Mouse (Mus musculus) embryonic facial prominence, embryonic 12.5 days (tissue): ENCODE results near the gene Fam217a. TPM values are rescaled to one million over a fixed set of nuclear protein-coding genes. Genes with fewer than 3 reads are reported as not detected.
"Not testable (repeated sequence)": the region's sequence is repeated elsewhere in the genome, so short reads cannot be mapped to it uniquely, and the experiment has no call there.

Experiments
- ATAC-seq: fragments of 200-750 bp; cut with Nextera tagmentation; 2 replicates; pipeline ENCODE4 v1.8.0; 2017; ENCODE audit not compliant: insufficient number of reproducible peaks, insufficient read depth, low FRiP score, low TSS enrichment
- H3K27ac ChIP-seq: fragments of 300-500 bp; sonication (generic); 2 replicates; pipeline ENCODE4 v1.5.1; 2016; ENCODE audit warnings: mild to moderate bottlenecking
- H3K27me3 ChIP-seq: fragments of 300-500 bp; sonication (generic); 2 replicates; pipeline ENCODE4 v1.6.1; 2016; ENCODE audit warnings: mild to moderate bottlenecking, moderate library complexity
- H3K36me3 ChIP-seq: fragments of 300-500 bp; sonication (generic); 2 replicates; pipeline ENCODE4 v1.6.1; 2016; ENCODE audit warnings: mild to moderate bottlenecking
- H3K4me1 ChIP-seq: fragments of 300-500 bp; sonication (generic); 2 replicates; pipeline ENCODE4 v1.6.1; 2016
- H3K4me2 ChIP-seq: fragments of 300-500 bp; sonication (generic); replicated peaks from 2 replicates; pipeline ENCODE4 v1.6.1; 2016; ENCODE audit warnings: mild to moderate bottlenecking, moderate library complexity
- H3K4me3 ChIP-seq: fragments of 300-500 bp; sonication (generic); 2 replicates; pipeline ENCODE4 v1.5.1; 2016; ENCODE audit warnings: mild to moderate bottlenecking
- H3K9ac ChIP-seq: fragments of 300-500 bp; sonication (generic); 2 replicates; pipeline ENCODE4 v1.6.1; 2016; ENCODE audit warnings: mild to moderate bottlenecking, moderate library complexity
- H3K9me3 ChIP-seq: fragments of 300-500 bp; sonication (generic); 2 replicates; pipeline ENCODE4 v1.6.1; 2016; ENCODE audit warnings: mild to moderate bottlenecking, moderate library complexity
- WGBS: fragments of 180-500 bp; shearing (Covaris S2); methylation state at CpG from one replicate; pipeline ENCODE4 v1.1.7; 2016; 5-methylcytosine and 5-hydroxymethylcytosine counted together
- polyA plus RNA-seq: library from polyadenylated mRNA; unstranded; fragments of >200 nt; fragmentation: Nextera tagmentation; extraction: Ambion mirVana; gene quantifications from 2 replicates; pipeline ENCODE4 v1.2.1, GENCODE M21; 2016

The Fam217a gene
- polyA plus RNA-seq, result 1.2 and 1.5 TPM in 2 replicates

GRCm38 (mm10) chr13:34924210-34924609, at the start of gene Fam217a, which contains the start of gene 4933417A18Rik:
TSS of gene Fam217a (minus strand) at chr13:34924310.
TSS of gene 4933417A18Rik (plus strand) at chr13:34924409.
- Histone ChIP-seq H3K36me3 (no peaks in the 10 kb centered on the region), H3K9me3 (no peaks in the 10 kb centered on the region), H3K4me3 (no peak within 1 kb of the TSS), H3K27ac (no peak within 1 kb of the TSS), H3K4me1 (no peaks in the 10 kb centered on the region), H3K27me3 (no peaks in the 10 kb centered on the region), H3K4me2 (no peak within 1 kb of the TSS), H3K9ac (no peak within 1 kb of the TSS)
- 82% methylated on average over 4 of the region's 4 CpGs for WGBS
- ATAC-seq, result no peak

DNA sequence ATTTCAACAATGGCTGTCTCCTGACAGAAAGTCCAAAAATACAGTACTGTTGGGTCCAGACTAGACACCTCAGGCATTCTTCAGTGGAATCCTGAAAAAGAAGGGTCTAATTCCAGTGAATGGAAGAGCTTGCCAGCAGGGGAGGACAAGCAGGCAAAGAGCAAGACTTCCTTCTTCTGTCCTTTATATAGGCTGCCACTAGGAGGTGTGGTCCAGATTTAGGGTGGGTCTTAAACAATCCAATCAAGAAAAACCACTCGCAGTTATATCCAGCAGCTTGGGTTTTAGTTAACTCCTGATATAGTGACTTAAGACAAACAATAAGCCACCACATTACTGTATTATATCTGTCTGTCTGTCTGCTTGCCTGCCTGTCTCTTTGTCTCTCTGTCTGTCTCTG, 49.7 kb upstream of the Fam217a start:
- H3K27me3 ChIP-seq, result no peaks in the 10 kb centered on the region
- H3K36me3 ChIP-seq, result peaks cover 17% of the 10 kb centered on the region
- H3K4me1 ChIP-seq, result no peaks in the 10 kb centered on the region
- no peaks in the 10 kb centered on the region for H3K9me3 ChIP-seq
- H3K27ac ChIP-seq, result no peak overlapping the region
- H3K4me3 ChIP-seq, result no peak overlapping the region
- ATAC-seq, result no peak
- 35% methylated on average over 1 of the region's 1 CpGs for WGBS
- no peak overlapping the region for H3K4me2 ChIP-seq
- no peak overlapping the region for H3K9ac ChIP-seq

DNA sequence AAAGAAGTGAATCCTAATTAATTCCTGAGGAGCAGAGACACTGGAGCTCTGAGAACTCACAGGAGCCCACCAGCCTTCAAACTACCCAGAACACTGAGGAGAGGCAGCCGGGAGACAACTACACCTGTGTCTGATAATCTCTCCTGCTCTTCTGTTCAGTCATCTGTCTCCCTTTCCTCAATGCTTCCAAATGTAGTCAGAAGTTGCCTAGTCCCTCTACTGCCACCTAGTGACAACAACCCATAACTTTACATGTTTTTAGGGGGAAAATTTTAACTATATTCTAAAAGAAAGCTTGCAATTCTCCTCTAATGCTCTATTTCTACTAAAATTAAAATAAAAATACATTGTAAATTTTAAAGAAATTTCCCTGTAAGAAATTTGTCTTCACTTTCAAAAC, 49.0 kb upstream of the Fam217a start:
- no peak for ATAC-seq
- 23% methylated on average over 1 of the region's 1 CpGs for WGBS
- peaks cover 12% of the 10 kb centered on the region for H3K36me3 ChIP-seq
- H3K4me2 ChIP-seq, result no peak overlapping the region
- no peaks in the 10 kb centered on the region for H3K27me3 ChIP-seq
- H3K9me3 ChIP-seq, result no peaks in the 10 kb centered on the region
- H3K9ac ChIP-seq, result no peak overlapping the region
- no peak overlapping the region for H3K27ac ChIP-seq
- no peak overlapping the region for H3K4me3 ChIP-seq
- H3K4me1 ChIP-seq, result no peaks in the 10 kb centered on the region

- not testable (repeated sequence) for H3K4me3 ChIP-seq, H3K27ac ChIP-seq, H3K4me2 ChIP-seq, ATAC-seq, H3K9me3 ChIP-seq, H3K9ac ChIP-seq, H3K36me3 ChIP-seq, H3K4me1 ChIP-seq, H3K27me3 ChIP-seq
These were observed 48.3 kb upstream of the Fam217a start for GRCm38 (mm10) chr13:34972456-34972855.

DNA sequence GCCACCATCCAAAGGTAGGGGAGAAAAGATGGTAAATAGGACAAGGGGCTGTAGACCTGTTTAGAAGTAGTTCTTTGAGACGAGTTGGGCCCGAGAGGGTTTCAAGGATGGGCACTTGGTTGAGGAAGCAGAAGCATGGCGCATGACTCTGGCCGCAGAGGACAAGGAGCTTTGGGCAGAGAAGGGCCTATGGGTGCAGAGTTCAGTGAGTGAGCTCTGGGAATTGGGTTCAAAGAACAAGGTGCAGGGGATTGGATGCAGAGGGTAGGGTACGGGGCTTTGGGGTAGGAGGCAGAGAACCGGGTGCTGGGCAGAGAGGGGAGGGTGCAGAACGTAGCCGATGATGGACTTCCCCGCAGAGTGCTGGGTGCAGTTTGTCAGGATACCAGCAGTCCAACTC, 41.5 kb upstream of the Fam217a start:
- H3K27ac ChIP-seq, H3K4me2 ChIP-seq, ATAC-seq, H3K9me3 ChIP-seq, H3K4me1 ChIP-seq, H3K4me3 ChIP-seq, H3K36me3 ChIP-seq, H3K9ac ChIP-seq: not testable (repeated sequence)
- H3K27me3 ChIP-seq, result peaks cover 16% of the 10 kb centered on the region
- 69% methylated on average over 9 of the region's 9 CpGs for WGBS

DNA sequence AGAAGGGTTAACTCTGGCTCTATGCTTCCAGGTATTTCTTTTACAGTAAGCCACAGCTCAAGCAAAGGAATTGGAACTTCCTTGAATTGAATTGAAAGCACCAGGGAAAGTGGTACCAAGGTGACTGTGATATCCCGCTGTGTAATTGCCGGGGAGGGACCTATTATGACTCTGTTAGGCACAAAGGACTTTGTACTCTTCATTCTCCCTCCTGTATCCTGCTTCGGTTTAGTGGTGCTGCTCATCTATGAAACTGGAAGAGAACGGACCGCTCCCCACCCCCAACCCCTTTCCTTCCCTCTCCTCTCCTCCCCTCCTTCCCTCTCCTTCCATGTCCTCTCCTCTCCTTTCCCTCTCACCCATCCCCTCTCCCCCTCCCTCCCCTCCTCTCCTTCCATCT, 40.8 kb upstream of the Fam217a start:
- H3K4me2 ChIP-seq, result peak overlapping the region; percentile 78
- H3K27ac ChIP-seq, result no peak overlapping the region
- no peaks in the 10 kb centered on the region for H3K36me3 ChIP-seq
- ATAC-seq, result no peak
- H3K9ac ChIP-seq, result no peak overlapping the region
- 10% methylated on average over 5 of the region's 5 CpGs for WGBS
- H3K4me1 ChIP-seq, result peaks cover 3% of the 10 kb centered on the region; the same call in 1 of the 2 replicates
- no peaks in the 10 kb centered on the region for H3K9me3 ChIP-seq
- H3K4me3 ChIP-seq, result peak overlapping the region; percentile 45; the same call in 1 of the 2 replicates
- H3K27me3 ChIP-seq, result peaks cover 16% of the 10 kb centered on the region

- H3K9ac ChIP-seq, result no peak overlapping the region
- no peak for ATAC-seq
- 5% methylated on average over 14 of the region's 14 CpGs for WGBS
These were observed 40.3 kb upstream of the Fam217a start for GRCm38 (mm10) chr13:34964419-34964818.

GRCm38 (mm10) chr13:34963511-34964397, 39.6 kb upstream of the Fam217a start, which contains the start of gene Eci3:
TSS of gene Eci3 (minus strand) at chr13:34963810.
- Histone ChIP-seq H3K4me2 (peak within 1 kb of the TSS; percentile 78), H3K36me3 (no peaks in the 10 kb centered on the region), H3K9me3 (no peaks in the 10 kb centered on the region), H3K4me1 (peaks cover 3% of the 10 kb centered on the region; the same call in 1 of the 2 replicates), H3K4me3 (peak within 1 kb of the TSS; percentile 45), H3K27ac (no peak within 1 kb of the TSS), H3K27me3 (peaks cover 16% of the 10 kb centered on the region), H3K9ac (peak within 1 kb of the TSS; percentile 39)
- peak; percentile 87 for ATAC-seq
- WGBS, result 2% methylated on average over 32 of the region's 32 CpGs

More at GRCm38 (mm10) chr13:34964419-34964818, 40.3 kb upstream of the Fam217a start:
- peak overlapping the region; percentile 78 for H3K4me2 ChIP-seq
- peak overlapping the region; percentile 45 for H3K4me3 ChIP-seq
- H3K27ac ChIP-seq, result no peak overlapping the region
- H3K36me3 ChIP-seq, result no peaks in the 10 kb centered on the region
- H3K27me3 ChIP-seq, result peaks cover 16% of the 10 kb centered on the region
- peaks cover 3% of the 10 kb centered on the region; the same call in 1 of the 2 replicates for H3K4me1 ChIP-seq
- H3K9me3 ChIP-seq, result no peaks in the 10 kb centered on the region

DNA sequence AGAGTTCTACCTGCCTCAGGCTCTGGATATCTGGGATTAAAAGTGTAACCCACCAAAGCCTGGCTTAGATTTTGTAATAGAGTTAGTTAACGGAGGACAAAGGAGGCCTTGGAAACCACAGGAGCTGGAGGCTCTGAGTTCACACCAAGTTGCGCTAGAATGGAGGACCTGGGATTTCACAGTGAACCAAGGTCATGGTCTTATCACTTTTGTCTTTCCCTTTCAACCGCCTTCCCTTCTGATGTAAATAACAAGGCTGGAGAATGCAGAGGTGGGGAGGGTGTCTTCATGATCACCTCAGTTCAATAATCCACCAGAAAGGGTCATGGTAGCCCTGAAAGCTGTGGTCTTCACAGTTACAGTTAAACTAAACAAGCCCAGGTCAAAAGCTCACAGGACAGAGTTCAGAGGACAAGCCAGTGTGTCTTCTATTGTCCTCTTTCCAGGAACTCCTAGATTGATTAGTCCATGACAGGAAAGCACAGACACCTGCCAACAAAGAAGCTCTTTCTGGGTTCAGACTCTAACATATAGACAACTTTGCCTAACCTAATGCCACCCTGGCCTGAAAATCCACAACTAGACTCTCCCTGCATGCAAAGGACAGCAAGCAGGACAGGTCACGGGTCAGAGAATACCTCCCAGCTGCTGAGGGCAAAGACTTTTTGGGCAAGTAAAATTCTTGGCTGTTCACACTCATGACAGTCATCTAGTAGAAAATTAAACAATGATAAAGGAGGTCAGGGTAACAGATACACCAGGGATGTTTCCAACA, 37.1 kb upstream of the Fam217a start:
- H3K4me1 ChIP-seq, result peaks cover 3% of the 10 kb centered on the region; the same call in 1 of the 2 replicates
- H3K27ac ChIP-seq, result no peak overlapping the region
- 73% methylated on average over 4 of the region's 4 CpGs for WGBS
- H3K4me2 ChIP-seq, result no peak overlapping the region
- H3K27me3 ChIP-seq, result peaks cover 16% of the 10 kb centered on the region
- H3K9ac ChIP-seq, result no peak overlapping the region
- no peaks in the 10 kb centered on the region for H3K36me3 ChIP-seq
- no peak for ATAC-seq
- no peaks in the 10 kb centered on the region for H3K9me3 ChIP-seq
- H3K4me3 ChIP-seq, result no peak overlapping the region

- not testable (repeated sequence) for H3K4me3 ChIP-seq, H3K27me3 ChIP-seq, ATAC-seq, H3K9ac ChIP-seq, H3K36me3 ChIP-seq, H3K9me3 ChIP-seq, H3K4me2 ChIP-seq, H3K4me1 ChIP-seq, H3K27ac ChIP-seq
- 86% methylated on average over 3 of the region's 3 CpGs for WGBS
These were observed 34.0 kb upstream of the Fam217a start for GRCm38 (mm10) chr13:34958158-34958557.

- Histone ChIP-seq H3K4me3 (no peak overlapping the region), H3K36me3 (no peaks in the 10 kb centered on the region), H3K27me3 (no peaks in the 10 kb centered on the region), H3K9me3 (no peaks in the 10 kb centered on the region), H3K4me1 (no peaks in the 10 kb centered on the region), H3K27ac (no peak overlapping the region), H3K9ac (no peak overlapping the region), H3K4me2 (no peak overlapping the region)
- no peak for ATAC-seq
- WGBS, result 95% methylated on average over 4 of the region's 4 CpGs
These were observed 32.8 kb upstream of the Fam217a start for GRCm38 (mm10) chr13:34956901-34957300.
